Mouse (Mus musculus) CD8-positive naive resting alpha-beta T cell, adult 2 months (primary cell): ENCODE measurements at regions not wholly inside any gene's neighbourhood (a gene's known extent, or its start where the extent isn't known, plus 50 kb on each side); places are given as distances from the start of the nearest gene placed in this dataset.
A peak's percentile ranks its signal among the peaks of the same experiment; 100 is the strongest.

Experiments used
- DNase-seq, 2 experiments: peaks; one replicate each; pipeline ENCODE4 v3.0.0; 2022; ENCODE audit warnings: low read depth in 2 of 2, low spot score in 2 of 2

DNA sequence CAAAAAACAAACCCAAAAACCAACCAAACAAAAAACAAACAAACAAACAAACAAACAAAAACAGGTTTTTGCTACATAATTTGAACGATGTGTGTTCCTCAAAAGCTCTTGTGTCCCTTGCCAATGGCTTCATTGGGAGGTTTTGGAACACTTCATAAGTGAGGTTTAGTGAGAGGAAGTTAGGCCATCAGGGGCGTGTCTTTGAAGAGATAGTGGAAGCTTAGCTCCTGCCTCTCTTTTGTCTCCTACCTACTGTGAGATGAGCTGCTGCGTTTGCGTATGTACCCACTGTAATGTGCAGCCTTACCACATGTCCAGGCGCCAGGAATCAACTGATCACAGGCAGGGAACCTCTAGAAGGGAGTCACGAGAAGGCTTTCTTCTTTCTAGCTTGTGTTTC, 107.3 kb upstream of the Slc4a7 start:
- DNase-seq: no peak

DNA sequence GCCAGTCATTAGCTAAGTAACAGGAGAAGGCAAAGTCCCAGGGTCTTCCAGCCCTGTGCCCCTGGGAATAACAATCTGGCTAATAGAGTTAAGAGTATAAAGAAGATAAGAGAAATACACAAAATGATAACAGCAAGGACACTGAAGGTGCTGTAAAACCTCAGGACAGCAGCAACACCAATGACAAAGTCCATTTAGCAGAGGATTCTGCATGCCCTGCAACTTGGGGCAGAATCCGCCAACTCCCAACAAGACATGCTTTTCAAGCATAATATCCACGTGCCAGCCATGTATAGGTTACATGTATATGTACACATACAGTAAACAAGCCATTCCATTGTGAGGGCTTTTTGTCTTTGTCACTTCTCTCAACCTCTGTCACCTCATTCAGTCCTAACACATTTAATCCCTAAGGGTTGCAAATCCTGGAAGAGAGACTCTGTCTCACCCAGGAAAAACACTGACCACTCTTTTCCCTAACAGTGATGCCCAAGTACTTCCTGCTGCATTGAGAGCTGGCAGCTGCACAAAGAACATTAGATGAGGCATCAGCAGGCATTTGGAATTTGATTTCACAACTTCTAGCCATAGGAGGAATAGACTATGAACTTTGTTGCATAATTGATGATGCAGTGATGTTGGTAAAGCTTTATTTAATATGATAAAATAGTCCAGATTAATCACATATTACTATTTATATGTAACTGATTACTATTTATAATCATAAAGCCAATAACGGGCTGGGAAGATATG, 105.8 kb upstream of the Slc4a7 start:
- no peak for DNase-seq

DNA sequence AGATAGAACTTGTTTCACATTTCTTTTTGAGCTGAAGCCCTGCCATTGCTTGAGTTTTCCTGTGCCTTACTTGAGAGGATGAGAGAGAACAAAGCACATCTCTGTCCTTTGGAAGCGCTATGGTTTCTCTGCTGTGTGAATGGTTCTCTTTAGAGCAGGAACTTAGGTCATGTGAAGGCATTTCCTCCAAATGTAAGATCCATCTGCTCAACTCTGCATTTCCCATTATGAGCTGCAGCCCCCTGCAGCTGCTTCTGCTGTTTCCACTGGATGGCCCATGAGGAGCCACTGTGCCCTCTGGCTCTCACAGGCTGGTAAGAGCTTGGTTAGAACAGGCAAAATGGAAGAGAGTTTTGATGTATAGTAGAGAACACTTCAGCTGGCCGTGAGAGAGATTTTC, 102.5 kb upstream of the Slc4a7 start:
- DNase-seq: no peak

DNA sequence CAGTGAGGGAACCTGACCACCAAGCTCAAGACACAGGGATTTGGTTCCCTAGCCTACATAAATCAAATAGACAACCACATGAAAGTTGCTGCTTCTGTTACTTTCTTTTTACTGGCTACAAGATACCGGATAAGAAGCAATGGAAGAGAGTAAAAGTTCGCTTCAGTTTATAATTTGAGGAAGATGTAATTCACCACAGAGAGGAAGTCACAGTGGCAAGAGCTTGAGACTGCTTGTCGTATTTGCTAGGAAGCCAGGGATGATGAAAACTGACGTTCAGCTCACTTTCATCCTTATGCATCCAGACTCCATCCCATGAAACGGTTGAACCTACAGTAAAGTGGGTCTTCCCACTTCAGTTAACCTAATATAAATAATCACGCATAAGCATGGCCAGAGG, 102.1 kb upstream of the Slc4a7 start:
- no peak for DNase-seq

DNA sequence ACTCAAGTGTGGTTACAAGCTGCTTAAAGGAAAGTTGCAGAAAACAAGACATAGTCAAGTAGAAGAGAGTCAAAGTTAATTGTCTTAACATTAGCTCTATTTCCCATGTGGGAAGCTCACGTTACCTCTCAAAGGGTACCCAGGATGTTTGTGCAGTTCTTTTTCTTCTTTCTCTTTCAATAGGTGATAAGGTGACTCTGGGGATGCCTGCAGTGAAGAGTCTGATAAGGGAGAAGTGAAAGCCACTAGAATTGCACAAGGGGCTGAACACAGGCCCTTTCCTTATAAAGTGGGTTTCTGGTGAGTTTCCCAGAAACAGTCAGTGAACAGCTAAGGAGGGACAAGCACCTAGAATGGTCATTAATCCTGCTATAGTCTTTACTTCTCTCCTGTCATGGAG, 98.6 kb upstream of the Slc4a7 start:
- no peak for DNase-seq

DNA sequence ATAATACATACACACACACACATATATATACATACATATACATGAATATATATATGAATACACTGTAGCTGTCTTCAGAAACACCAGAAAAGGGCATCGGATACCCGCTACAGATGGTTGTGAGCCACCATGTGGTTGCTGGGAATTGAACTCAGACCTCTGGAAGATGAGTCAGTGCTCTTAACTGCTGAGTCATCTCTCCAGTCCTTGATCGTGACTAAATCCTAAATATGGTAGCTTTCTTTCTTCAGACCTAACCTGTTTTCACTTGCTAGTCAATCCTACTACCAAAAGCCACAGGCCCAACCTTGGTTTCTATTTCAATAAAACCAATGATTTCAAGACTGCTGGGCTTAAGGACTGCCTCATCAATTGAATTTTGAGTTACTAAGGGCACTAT, 95.0 kb upstream of the Slc4a7 start:
- no peak for DNase-seq

DNA sequence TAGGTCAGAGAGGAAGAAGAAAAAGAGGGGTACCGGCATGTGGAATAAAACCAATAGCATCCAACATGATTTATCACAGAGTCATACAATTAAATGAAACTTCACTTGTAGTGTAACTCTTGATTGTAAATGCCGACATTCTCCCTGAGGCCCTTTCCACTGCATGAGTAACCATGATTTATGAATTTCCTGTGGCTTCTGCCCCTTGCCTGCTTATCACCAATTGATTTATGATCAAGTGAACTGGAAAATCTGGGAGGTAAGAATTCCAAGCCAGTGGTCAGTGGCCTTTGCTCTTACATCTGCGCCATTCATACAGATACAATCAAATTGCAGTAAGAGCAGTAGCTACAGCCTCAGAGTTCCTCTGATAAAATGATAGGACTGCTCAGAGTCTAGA, 89.8 kb upstream of the Slc4a7 start:
- DNase-seq: no peak

DNA sequence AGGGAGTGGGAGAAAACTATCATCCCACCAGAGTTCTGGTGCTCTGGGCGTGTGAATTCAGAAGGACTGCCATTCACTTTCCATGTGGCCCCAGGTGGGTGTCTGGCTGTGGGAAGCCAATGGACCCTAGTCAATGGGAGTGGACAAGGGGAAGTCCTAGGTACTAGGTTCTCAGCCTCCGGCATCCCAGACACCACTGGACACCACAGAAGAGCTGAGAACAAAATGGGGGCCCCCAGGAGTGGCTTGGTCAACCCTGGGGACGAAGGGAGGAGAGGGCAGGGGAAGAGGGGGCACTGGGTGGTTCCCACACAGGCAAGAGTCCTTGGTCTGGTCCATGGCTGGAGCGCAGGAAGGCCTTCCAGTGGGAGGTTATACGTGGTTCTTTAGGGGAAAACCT, 81.8 kb upstream of the Slc4a7 start:
- DNase-seq: no peak

DNA sequence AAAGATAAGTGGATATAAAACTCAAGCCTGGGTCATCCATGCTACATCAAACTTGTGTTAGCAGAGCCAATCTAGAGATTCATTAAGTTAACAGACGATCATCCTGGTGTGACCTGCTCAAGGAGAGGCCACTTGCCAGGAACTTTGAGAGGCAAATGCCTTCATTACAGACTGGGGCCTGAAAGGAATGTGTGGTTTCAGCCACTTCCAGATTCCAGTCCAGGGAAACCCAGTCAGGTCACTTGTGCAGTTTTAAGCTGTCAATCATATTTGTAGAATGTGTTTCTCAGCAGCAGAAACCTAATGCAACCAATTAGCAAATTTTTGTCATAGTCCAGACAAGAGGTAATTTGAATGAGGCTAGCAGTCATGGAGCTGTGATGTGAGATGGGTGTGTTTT, 73.4 kb upstream of the Slc4a7 start:
- DNase-seq: no peak

DNA sequence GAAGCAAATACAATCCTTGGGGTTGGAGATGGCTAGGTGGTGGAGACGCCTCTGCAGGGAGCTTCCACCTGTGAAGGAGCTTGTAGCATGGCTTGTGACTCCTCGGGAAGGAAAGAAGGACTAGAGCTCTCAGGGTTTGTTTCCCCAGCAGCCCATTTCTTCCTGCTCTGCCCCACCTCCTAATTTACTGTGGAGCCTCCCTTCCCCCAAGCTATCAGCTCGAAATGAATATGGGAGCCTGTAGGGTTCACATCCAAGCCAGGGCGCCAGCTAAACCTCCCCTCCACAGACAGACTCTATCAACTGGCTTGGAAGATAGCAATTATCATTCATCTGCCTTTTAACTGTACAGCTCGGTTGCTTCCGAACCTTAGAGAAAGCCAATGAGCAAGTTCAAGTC, 70.3 kb upstream of the Slc4a7 start:
- no peak for DNase-seq

DNA sequence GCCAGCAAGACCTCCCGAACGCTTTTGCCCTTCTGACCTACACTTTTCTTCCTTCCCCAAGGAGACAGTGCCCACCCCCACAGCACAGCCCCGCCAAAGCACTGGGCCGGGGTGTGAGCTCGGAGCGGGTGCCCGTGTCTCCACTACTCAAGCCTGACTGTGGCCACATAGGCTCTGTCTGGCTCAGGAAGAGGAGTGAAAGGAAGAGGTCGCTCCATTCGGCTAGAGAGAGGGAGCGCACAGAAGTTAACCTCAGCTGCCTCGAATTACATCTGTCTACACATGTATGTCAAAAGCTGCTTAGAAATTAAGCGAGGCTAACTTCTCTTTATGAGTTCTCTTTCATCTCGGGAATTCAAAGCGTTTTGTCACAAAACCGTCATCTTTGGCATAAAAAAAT, 69.6 kb upstream of the Slc4a7 start:
- peak; percentile 14 to 27 for DNase-seq

DNA sequence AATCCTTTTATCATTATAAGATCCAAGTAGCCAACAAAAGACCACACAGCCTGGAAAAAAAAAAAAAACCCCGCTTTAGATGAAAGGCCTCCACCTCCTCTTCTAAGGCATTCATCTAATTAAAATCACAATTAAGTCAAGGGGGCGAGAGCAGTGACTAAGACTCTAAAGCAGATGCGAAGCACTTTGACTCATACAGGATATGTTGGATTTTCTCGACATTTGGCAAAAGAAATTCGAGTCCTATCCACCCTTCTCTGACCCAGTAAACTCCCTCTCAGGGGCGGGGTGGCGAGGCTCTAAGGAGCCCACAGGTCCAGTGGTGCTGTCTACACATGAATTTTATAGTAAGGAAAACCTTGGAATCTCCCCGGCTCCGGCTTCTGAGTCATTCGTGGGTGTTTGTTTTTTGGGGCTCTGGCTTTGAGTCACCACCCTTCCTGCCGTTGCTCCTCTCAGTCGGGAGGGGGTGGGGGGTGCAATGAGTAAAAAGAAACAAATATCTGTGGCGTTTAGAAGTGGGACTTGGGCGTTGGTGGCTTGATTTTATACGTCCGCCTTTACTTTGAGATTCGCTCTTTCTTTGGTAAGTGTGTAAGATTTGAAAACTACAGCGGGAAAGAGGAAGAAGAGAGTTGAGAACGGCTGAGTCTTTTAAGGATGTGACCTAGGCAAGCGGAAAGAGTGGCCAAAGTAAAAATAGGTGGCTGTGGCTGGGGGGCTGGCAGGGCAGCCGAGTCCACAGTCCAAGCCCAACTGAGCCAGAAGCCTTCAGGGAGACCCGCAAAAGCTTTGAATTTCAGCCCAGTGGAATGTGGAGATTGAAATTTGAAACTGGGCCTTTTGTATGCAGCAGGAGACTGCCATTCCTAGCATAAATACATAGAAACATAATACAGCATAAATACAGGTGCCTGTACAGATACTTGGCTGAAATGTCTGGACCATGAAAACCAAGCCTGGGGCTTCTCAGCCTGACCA, 68.8 kb upstream of the Slc4a7 start:
- DNase-seq: peak; percentile 21 to 59

DNA sequence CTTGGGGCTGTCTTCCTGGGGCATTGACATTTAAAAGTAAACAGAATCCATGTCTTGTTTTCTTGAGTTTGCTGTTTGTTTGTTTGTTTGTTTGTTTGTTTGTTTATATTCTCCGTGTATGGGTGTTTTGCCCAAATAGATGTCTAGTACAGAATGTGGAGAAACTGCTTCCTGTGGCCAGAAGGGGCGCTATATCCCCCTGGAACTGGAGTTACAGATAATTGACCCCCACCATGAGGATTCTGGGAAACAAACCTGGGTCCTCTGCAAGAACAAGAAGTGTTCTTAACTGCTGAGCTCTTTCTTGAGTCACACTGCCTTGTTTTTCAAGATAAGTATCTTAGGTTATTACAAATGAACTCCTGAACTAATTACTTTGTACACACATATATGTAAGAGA, 68.1 kb upstream of the Slc4a7 start:
- no peak for DNase-seq

DNA sequence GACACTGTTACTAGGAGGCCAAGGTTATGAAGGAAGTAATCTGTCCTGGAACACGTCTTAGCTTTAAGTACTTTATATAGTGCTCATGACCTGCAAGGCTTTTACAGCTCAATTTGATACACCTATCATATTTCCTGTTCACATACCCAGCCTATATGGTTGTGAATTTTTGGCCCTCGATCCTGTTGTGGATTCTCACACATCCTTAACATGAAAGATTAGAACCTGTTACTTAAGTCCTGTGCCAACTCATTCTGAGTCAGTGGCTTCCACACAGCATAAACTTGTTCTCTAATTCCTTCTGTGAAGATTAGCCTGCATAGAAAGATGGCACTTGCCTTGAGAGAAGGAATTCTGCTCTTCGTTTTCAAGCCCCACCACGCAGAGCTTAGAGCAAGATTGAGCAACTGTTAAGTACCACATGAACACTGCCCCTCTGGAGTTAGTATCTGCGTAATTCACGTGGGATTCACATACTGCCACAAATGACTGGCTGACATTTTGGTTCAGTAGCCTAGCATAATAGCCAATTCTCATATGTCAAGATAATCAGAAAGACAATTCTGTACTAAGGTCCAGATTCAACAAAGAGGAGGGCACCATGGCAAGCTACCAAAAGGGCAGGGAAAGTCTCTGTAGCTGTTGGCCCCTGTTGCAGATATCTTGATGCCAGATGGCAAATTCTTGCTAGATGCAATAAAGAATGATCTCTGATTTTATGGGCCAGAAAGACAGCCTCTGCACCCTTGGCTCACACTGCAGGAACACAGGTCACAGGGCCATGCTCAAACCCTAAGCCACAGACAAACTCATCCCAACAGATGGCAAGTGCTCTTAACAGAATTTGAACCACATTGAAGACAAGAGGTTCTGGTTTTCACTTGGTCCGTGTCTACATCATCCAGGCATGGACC, 62.7 kb upstream of the Slc4a7 start:
- DNase-seq: no peak

DNA sequence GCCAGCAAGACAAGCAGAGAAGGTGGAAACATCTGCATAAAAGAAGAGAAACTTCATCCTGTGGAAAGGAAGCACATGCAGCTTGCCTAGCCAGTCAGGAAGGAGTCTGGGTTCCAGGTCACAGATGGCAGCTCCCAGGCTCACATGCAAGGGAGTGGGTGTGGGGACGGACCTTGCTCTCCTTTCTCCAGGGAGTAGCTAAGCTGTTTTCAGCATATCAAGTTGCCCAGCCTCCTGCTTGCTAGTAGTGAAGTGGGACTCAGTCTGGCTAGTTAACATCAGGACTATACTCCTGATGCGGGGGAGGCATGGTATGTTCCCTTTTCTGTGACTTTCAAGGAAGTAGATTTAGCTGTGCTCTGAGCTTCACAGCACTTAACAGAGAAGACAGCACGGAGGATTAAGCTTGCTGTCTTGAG, 62.0 kb upstream of the Slc4a7 start:
- DNase-seq: no peak

DNA sequence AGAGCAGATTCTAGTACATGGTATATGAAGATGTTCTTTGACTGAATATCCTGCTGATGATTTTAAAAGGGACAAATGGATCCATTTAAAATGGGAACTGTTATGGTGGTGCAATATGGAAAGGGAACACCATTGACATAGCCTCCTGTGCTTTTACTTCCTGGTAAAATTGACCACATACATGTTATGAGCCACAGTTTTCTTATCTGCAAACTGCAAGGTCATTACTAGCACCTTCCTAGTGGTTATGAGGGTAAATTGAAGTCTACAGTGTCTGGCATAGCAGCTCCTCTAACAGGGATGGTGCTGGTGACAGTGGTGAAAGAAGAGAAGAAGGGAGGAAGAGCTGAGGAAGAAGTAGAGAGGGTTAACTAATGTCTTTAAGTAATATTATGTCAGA, 61.5 kb upstream of the Slc4a7 start:
- no peak for DNase-seq

DNA sequence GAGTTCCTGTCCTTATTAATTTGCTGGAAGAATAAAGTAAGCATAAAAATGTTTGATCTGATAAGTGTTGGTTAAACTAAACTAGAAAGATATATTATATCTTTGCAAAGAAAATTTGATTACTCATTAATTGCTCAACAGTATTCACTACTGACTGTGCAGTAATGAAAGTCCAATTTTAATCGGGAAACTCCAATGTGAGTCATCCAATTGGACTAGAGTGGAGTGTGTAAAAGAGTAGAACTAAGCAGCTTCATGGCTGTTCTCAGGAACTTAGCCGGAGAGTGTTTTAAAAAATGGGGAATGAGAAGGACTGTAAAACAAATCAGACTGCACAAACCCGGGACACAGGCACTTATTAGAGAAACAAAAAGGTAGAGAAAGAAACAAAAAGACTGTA, 58.5 kb upstream of the Slc4a7 start:
- DNase-seq: no peak

DNA sequence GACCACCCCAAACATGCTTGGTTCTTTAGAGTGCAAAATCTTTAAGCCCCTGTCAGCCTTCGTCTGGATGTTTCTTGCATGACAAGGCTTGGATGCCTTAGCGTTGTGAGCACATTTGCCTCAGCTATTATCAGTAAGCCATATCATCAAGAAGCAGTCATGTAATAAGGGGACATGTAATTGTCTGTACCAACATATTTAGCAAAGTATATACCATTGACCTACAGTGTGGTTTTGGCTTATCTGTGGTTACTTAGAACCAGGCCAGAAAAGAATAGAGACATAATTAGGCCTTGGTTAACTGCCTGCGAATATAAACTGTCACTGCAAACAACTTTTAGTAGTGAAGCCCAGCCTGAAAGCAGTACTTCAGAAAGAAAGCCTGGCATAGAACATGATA, 57.0 kb upstream of the Slc4a7 start:
- DNase-seq: no peak
